Mouse (Mus musculus) hindbrain, embryonic 10.5 days (tissue): ENCODE measurements at regions not wholly inside any gene's neighbourhood (a gene's known extent, or its start where the extent isn't known, plus 50 kb on each side); places are given as distances from the start of the nearest gene placed in this dataset.
"Not testable (repeated sequence)": the region's sequence is repeated elsewhere in the genome, so short reads cannot be mapped to it uniquely, and the experiment has no call there.

Experiments
- DNase-seq: peaks from one replicate; pipeline ENCODE4 v3.0.0-alpha.2; 2017; ENCODE audit warnings: low spot score
- H3K27ac ChIP-seq: fragments of 300-500 bp; sonication (generic); 2 replicates; pipeline ENCODE4 v1.5.1; 2016; ENCODE audit warnings: mild to moderate bottlenecking, moderate library complexity
- H3K27me3 ChIP-seq: fragments of 300-500 bp; sonication (generic); 2 replicates; pipeline ENCODE4 v1.6.1; 2016; ENCODE audit warnings: mild to moderate bottlenecking; ENCODE audit not compliant: poor library complexity, insufficient read depth, severe bottlenecking
- H3K36me3 ChIP-seq: fragments of 300-500 bp; sonication (generic); 2 replicates; pipeline ENCODE4 v1.6.1; 2016; ENCODE audit warnings: mild to moderate bottlenecking, moderate library complexity
- H3K4me1 ChIP-seq: fragments of 300-500 bp; sonication (generic); replicated peaks from 2 replicates; pipeline ENCODE4 v1.6.1; 2016; ENCODE audit warnings: mild to moderate bottlenecking
- H3K4me3 ChIP-seq: fragments of 300-500 bp; sonication (generic); 2 replicates; pipeline ENCODE4 v1.5.1; 2016; ENCODE audit warnings: mild to moderate bottlenecking, moderate library complexity
- H3K9me3 ChIP-seq: fragments of 300-500 bp; sonication (generic); 2 replicates; pipeline ENCODE4 v1.6.1; 2016; ENCODE audit warnings: mild to moderate bottlenecking, moderate library complexity
- WGBS: fragments of 180-500 bp; shearing (Covaris S2); methylation state at CpG from one replicate; pipeline ENCODE4 v1.1.7; 2016; 5-methylcytosine and 5-hydroxymethylcytosine counted together

DNA sequence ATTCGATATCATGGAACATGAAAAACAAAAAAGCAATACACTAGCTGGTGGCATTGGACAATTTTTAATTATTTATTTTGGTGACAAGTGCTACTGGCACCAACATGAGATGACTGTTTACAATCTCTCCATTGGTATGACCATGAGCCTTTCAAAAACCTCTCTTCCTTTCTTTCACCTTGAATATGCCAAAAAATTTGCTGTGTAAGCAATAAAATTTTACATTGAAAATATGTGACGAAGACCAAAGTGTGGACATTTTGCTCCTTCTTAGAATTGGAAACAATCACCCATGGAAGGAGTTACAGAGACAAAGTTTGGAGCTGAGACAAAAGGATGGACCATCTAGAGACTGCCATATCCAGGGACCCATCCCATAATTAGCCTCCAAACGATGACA lies 83.4 kb upstream of the Gm49339 start:
- 90% methylated on average over 3 of the region's 3 CpGs for WGBS
- H3K27me3 ChIP-seq, H3K4me1 ChIP-seq, H3K9me3 ChIP-seq, H3K4me3 ChIP-seq, H3K36me3 ChIP-seq, H3K27ac ChIP-seq, DNase-seq: not testable (repeated sequence)

DNA sequence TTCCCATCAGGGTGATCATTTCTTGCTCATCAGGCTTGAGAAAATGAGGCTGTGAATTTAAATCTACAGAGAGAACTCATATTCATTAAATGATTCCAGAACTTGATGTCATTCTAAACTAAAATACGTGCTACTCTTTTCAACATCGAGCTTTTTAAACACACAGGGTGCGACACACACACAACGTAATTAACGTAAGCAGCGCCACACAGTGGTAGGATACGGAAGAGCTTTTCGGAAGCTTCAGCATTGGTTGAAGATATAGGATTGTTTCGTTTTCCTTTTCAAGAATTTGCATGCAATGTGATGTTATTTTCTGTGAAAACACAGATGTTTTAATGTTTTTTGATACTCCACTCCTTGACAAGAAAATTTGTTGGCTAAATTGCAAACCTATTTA lies 75.3 kb upstream of the Gm49339 start:
- Histone ChIP-seq H3K9me3 (no peaks in the 10 kb centered on the region), H3K4me3 (no peak overlapping the region), H3K27me3 (no peaks in the 10 kb centered on the region), H3K27ac (no peak overlapping the region), H3K4me1 (no peaks in the 10 kb centered on the region), H3K36me3 (no peaks in the 10 kb centered on the region)
- DNase-seq: peak; percentile 62
- WGBS: 11% methylated on average over 9 of the region's 9 CpGs

GRCm38 (mm10) chr10:51412795-51413194 lies 67.6 kb upstream of the Gm49339 start:
- Histone ChIP-seq H3K36me3 (no peaks in the 10 kb centered on the region), H3K27me3 (no peaks in the 10 kb centered on the region), H3K4me1 (no peaks in the 10 kb centered on the region), H3K27ac (no peak overlapping the region), H3K9me3 (no peaks in the 10 kb centered on the region), H3K4me3 (no peak overlapping the region)
- no peak for DNase-seq

- DNase-seq: no peak
- no peaks in the 10 kb centered on the region for H3K36me3 ChIP-seq
- H3K4me3 ChIP-seq: no peak overlapping the region
- WGBS: 90% methylated on average over 1 of the region's 1 CpGs
- H3K27me3 ChIP-seq: no peaks in the 10 kb centered on the region
- no peaks in the 10 kb centered on the region for H3K9me3 ChIP-seq
- H3K4me1 ChIP-seq: no peaks in the 10 kb centered on the region
- no peak overlapping the region for H3K27ac ChIP-seq
Observed at GRCm38 (mm10) chr10:51414512-51414911, 65.9 kb upstream of the Gm49339 start.

GRCm38 (mm10) chr10:51416723-51417122 lies 63.7 kb upstream of the Gm49339 start:
- Histone ChIP-seq H3K4me1 (no peaks in the 10 kb centered on the region), H3K36me3 (no peaks in the 10 kb centered on the region), H3K27ac (no peak overlapping the region), H3K4me3 (no peak overlapping the region), H3K9me3 (no peaks in the 10 kb centered on the region), H3K27me3 (no peaks in the 10 kb centered on the region)
- DNase-seq: no peak

DNA sequence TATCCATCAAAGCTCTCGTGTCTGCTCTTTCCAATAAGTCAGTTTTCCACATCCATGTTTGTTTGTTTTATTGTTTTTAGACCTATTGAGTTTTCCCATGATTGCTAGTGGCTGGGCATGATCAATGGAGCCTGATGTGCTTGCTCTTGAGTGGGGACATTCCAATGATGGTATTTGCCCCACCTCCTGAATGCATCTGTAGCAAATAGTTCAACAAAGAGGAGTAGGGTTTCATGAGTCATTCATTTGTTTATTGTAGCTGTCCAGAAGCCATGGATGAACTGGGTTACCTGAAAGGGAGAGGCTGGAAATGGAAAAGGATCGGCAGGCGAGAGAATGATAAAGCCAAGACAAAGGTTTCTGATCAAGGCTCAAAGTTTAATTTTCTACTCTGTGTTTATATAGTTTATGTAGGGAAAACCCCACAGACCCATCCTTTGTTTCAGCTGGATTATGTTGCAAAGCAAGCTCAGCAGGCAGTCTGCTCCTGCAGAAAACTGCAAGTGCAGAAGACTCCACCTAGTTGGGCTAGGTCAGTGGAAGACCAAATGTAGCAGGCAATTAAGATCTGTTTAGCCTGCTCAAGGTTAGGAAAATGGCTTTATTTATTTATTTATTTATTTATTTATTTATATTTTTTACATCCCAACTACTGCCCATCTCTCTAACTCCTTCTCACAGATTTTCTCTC lies 63.0 kb upstream of the Gm49339 start:
- no peaks in the 10 kb centered on the region for H3K27me3 ChIP-seq
- H3K4me1 ChIP-seq: no peaks in the 10 kb centered on the region
- no peak overlapping the region for H3K27ac ChIP-seq
- no peak overlapping the region for H3K4me3 ChIP-seq
- 69% methylated on average over 3 of the region's 3 CpGs for WGBS
- no peaks in the 10 kb centered on the region for H3K36me3 ChIP-seq
- DNase-seq: no peak
- H3K9me3 ChIP-seq: no peaks in the 10 kb centered on the region

DNA sequence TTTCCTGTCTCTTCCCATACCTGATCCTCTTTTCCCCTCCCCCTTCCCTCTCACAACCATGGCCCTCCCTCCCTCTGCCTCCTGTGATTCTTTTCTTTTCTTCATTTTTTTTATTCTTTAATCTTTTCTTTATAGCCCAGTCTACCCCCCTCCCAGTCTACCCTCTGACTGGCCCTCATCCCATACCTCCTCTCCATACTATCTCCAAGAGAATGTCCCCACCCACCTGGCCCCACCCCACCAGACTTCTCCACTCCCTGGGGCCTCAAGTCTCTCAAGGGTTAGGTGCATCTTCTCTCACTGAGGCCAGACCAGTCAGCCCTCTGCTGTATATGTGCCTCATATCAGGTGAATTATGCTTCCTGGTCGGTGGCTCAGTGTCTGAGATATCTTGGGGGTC lies 61.9 kb upstream of the Gm49339 start:
- no peaks in the 10 kb centered on the region for H3K9me3 ChIP-seq
- 89% methylated on average over 1 of the region's 1 CpGs for WGBS
- H3K4me3 ChIP-seq: no peak overlapping the region
- DNase-seq: no peak
- H3K27me3 ChIP-seq: no peaks in the 10 kb centered on the region
- no peaks in the 10 kb centered on the region for H3K4me1 ChIP-seq
- H3K36me3 ChIP-seq: no peaks in the 10 kb centered on the region
- no peak overlapping the region for H3K27ac ChIP-seq

GRCm38 (mm10) chr10:51422501-51422900 lies 57.9 kb upstream of the Gm49339 start:
- no peak for DNase-seq
- no peaks in the 10 kb centered on the region for H3K27me3 ChIP-seq
- H3K36me3 ChIP-seq: no peaks in the 10 kb centered on the region
- no peaks in the 10 kb centered on the region for H3K9me3 ChIP-seq
- no peak overlapping the region for H3K27ac ChIP-seq
- no peaks in the 10 kb centered on the region for H3K4me1 ChIP-seq
- whole genome bisulfite sequencing: 74% methylated on average over 1 of the region's 1 CpGs
- no peak overlapping the region for H3K4me3 ChIP-seq
